Mouse (Mus musculus) thymus, adult 18-20 months (tissue): ENCODE measurements around the gene 4933402N03Rik.

Experiments
- DNase-seq, 2 experiments: peaks; one replicate each; pipeline ENCODE4 v3.0.0; 2022; ENCODE audit warnings: mixed read lengths in 2 of 2

4933402N03Rik gene

DNA sequence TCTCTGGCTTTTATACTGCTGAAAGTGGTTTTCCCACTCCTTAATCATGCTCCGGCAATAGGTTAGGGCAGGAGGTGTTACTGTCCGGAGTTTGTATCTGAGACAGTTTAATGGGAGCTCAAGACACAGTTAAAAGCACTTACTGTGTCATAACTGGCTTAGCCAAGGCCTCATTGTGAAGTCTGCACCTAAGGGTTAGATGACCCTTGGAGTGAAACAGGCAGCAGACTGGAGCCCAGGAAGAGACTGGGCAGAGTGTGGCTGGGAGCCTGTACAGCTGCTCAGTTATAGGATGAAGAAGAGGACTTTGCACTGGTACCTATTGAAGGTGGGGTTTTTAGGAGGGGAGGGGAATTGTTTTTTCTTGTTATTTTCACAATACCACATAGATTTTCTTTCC lies at the start of gene 4933402N03Rik:
4933402N03Rik (minus strand) TSS at position 101 of the 400 bp plus-strand sequence.
- no peak for DNase-seq

DNA sequence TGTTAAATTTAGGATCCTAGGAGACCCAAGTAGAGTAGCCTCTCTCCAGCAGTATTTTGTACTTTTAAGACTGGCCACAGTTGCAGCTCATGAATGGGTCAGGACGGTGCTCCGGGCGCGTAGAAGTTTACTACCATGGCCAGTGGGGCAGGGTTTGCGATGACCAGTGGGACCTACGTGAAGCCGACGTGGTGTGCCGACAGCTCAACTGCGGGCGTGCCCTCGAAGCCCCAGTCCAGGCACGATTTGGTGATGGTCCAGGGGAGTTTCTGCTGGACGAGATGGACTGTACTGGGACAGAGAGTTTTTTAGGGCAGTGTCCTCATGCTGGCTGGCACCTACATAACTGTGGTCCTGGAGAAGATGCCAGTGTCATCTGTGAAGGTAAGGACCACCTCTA lies 41.9 kb upstream of the 4933402N03Rik start:
- no peak for DNase-seq

DNA sequence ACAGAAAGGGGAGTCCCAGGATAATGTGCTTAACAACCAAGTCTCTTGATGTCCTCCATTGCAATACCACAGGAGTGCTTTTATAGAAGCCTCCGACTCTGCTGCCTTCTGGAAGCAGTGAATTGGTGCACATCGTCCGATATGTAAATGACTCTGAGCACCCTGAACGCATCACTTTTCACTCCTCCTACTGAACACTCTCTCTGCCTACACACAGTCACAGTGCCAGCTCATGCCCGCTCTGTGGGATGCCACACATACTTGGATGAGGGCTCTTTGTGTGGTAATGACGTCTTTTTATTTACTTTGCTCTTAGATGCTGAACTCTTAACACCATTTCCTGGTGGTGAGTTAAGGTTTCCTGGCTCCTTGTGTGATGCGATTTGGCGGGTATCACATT lies 40.9 kb upstream of the 4933402N03Rik start:
- no peak for DNase-seq

DNA sequence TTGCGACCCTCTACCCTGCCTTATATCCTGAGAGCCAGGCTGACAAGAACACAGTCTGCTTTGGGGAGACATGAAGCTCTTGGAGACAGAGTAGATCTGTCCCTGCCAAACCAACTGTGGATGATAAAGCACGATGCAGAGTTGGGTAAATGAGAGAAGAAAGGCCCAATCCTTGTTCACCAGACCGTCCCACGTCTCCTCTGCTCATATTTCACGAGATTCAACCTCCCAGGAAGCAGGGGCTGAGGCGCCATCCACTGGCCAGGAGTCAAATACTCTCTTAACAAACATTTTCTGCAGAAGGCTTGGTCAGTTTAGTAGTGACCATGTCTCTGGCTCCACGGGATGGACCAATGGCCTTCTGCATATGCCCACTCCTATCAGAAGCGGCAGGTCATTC lies 38.2 kb upstream of the 4933402N03Rik start:
- no peak for DNase-seq

DNA sequence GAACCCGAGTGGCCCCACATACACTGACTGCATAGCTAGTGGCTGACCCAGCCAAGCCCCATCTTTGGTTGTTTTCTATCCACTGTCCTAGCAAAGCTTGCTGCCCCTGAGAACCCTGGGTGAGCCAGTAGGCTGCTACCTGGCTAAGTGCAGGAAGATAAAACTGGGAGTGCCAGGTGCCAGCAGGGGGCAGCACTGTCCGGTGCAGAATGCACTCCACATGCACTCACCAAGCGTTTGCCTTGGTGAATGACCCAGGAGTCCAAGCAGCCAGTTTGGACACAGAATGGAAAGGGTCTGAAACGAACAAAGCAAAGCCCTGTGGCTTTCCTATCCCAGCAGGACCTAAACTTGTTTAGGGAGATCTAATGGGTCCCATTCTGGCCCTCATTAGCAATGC lies 36.6 kb upstream of the 4933402N03Rik start:
- no peak for DNase-seq

DNA sequence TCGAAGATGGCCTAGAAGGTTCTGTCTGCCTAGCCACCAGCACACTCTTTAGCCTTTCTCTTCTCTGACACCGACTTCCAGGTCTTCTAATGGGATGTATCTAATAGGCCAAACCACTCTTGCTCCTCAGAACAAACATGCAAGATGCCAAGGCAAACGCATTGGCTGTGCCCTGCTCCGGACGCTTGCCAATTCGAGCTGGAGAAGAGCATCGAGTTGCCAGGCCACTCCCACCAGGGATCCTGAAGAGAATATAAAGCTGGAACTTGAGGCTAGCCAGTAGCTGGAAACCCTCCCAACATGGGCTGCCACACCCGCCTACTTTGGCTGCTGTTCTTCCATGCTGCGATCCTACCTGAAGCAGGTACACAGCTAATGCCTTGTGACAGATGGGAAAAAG lies 28.0 kb upstream of the 4933402N03Rik start, which contains the start of gene 5430419D17Rik:
5430419D17Rik (plus strand) TSS at position 282 of the 400 bp plus-strand sequence.
- no peak for DNase-seq

DNA sequence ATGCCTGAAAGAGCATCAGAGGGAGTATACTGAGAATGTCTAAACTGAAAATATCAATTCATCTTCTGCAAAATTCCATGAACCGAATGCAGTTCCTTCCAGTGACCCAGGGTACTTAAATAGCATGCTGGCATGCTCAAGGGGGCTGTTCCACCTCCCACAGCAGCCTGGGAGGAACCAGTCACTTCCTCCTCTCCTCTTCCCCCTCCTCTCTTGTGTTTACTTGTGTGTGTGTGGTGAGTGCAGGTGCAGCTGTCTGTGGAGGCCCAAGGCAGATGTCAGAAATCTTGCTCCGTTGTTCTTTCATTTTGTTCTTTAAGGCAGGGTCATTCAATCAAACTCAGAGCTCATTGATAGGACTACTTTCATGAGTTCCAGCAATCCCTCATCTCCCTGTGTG lies 23.0 kb upstream of the 4933402N03Rik start:
- peak; percentile 26 to 47 for DNase-seq

DNA sequence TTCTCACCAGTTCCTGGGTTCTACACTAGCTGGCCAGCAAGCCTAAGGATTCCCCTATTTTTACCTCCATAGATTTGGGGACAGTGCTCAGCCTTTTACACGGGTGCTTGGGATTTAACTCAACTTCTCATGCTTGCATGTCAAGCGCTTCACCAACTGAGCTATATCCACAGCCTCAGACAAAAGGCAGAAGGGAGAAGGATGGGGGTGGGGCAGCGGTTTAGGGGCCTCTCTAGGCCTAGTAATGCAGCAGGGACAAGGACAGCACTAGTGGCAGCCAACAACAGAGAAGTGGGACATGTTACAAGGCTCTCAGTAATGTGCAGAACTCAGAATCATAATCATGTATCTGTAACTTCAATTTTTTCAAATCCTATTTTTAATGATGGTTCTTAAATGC lies 21.7 kb upstream of the 4933402N03Rik start:
- no peak for DNase-seq

DNA sequence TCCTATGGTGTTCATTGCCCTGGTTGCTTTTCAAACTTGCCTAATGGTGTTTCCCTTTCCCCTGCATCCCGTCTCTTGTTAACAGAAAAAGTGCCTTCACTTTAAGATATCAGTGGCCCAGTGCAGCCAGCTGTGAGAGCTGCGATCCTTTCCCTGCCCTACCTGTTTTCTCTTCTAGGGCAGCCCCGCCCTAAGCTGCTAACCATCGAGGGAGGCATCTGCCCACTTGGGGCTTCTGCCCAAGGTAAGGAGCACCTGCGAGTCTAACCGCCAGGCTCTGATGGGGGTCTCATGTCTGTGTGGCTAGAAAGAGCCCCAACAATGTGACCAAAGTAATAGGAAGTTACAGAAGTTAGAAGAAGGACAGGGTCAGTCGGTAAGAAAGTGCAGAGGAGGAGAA lies 16.1 kb upstream of the 4933402N03Rik start:
- DNase-seq = no peak

DNA sequence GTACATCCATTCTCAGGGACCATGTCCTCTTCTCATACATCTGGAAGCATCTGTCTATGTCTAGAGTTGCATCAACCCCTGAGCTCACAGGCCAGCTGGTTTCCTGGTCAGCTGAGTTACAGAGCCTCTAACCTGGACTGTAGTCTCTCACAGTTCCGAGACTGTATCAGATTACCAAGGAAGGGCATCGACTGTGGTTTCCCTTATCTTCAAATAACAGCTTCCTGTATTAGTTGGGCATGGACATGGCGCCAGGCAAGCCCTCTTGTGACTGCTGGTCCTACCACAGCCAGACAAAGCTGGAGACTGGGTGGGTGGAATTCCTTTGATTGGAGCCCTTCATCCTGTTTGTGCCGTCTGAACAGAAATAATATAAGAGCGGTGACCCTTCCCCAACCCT lies 6.9 kb upstream of the 4933402N03Rik start:
- DNase-seq = no peak

DNA sequence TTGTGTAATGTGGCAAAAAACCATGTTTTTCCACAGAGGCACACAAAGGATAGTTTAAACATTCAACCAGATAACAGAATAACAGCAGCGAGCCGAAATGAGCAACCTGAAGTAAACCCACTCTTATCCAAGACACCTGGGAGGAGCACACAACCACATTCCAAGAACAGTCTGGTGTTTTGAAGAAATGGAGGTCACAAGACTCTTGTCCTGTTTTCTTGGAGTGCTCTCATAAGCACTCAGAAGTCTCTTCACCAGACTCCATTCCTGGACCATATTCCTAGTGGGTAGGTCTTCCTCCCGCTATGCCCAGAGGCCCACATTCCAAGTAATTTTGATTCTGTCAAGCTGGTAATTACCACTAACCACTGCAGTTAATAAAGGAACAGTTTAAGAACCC lies 4.1 kb upstream of the 4933402N03Rik start:
- no peak for DNase-seq

DNA sequence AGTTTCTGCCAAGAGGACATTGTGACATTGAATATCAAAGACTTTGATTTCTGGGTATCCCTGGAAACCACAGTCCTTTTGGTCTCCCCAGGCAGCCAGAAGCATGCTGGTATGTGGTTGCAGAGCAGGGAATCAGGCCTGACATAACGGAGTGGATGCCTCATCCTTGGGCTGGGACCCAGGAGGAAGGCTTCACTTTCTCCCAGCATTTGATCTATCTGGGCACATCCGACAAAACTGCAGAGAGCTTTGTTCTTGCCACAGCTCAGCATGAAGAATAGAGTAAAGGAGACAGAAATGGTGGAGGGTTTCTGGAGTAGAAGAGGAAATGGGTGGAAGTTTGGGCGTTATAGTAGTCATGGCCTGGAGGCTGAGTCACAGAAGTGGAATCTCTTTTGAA lies 12.9 kb downstream of the 4933402N03Rik start:
- no peak for DNase-seq

DNA sequence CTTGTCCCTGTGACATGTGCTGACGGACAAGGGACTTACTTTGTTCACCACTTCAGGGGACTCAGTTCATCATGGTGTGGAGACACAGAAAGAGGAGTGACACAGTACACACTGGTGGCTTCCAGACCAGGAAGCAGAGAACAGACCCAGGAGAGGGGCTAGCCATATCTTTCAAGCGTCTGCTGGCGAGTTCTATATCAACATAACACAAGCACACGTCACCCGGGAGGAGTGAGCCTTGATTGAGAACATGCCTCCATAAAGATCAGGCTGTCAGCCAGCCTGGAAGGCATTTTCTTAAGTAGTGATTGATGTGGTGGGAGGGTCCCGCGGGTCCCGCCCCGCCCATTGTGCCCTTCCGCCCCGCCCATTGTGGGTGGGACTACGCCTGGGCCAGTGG lies 16.1 kb downstream of the 4933402N03Rik start:
- DNase-seq = no peak

DNA sequence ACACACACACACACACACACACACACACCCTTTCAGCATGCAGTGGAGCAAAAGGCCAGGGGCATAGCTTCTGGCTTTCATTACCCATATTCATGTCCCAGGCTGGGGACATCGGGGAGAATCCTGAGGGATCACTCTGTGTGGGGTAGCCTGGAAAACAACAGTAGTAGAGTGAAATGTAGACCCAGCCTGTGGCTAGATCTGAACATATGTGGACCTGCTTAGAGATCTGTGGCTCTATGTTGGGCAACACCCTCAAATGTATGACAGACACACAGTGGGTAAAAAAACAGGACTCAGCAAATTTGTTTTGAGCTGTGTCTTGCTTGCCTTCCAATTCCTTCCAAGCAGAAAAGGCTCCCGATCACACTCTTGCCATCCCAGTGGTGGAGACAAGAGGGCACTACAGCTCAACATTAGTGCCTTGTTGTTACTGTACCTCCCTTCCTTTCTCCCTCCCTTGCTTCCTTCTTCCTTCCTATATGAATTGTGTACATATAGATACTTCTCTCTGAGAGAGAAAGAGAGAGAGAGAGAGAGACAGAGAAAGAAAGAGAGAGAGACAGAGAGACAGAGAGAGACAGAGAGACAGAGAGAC lies 23.8 kb downstream of the 4933402N03Rik start:
- DNase-seq = no peak

DNA sequence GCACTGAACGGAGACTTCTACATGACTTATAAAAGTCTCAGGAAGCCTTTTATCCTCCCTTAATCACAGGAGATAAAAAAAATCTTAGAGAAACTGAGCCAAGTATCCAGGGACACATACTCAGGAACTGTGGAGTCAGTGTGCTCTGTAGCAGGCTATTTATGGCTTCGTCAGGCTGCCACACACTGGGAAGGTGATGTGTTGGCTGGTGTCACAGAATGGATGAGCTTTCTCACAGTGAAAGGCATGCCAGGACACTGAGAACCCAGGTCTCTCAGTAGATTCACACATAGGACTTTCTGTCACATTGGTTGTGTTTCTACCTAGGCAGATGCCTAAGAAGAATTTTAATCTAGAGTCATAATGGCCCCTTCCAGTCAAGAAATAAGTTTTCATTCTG lies 31.7 kb downstream of the 4933402N03Rik start:
- DNase-seq = no peak

DNA sequence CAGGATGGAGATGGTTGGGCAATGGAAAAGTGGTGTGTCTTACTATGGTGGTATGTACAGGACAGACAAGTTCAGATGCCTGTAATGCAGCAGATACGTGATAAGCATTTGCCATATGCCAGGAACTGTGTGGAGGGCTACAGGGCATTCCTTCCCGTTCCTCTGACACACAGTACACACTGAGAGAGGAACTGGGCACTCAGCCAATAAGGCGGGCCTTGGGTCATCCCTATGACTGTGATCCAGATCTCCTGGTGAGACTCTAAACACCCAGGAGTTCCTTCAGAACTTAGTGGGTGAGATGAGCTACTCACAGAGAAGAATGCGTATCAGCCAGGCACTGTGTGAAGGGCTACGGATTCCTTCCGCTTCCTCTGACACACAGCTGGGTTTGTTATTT lies 32.4 kb downstream of the 4933402N03Rik start:
- DNase-seq = no peak

DNA sequence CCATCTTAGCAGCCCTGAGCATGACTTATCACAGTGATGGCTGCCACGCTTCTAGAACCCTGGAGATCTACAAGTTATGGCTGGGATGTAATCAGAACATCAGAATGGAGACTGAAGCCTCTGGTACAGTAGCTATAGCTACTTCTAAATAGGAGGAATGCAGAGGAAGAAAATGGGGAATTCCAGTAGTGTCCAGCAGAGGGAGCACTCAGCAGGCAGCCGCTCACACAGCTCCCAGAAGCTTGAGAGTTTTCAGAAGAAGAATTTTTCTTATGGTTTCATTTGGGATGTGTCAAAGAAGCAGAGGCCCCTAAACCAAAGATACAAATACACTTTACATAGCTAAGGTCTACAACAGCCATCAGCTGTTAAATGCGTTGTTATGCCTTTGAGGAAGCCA lies 33.6 kb downstream of the 4933402N03Rik start:
- no peak for DNase-seq
